Mouse (Mus musculus) liver, embryonic 13.5 days (tissue): ENCODE results near the gene Sox13. TPM values are rescaled to one million over a fixed set of nuclear protein-coding genes. Genes with fewer than 3 reads are reported as not detected.

Source experiments
- ATAC-seq: fragments of 200-750 bp; cut with Nextera tagmentation; 2 replicates; pipeline ENCODE4 v1.8.0; 2017; ENCODE audit warnings: low read depth, mild to moderate bottlenecking, moderate number of reproducible peaks, moderate library complexity
- DNase-seq: peaks from one replicate; pipeline ENCODE4 v3.0.0; 2022
- H3K27ac ChIP-seq: fragments of 300-500 bp; sonication (generic); 2 replicates; pipeline ENCODE4 v1.5.1; 2015; ENCODE audit warnings: moderate library complexity, mild to moderate bottlenecking, inconsistent platforms
- H3K27me3 ChIP-seq: fragments of 300-500 bp; sonication (generic); 2 replicates; pipeline ENCODE4 v1.6.1; 2015; ENCODE audit warnings: mild to moderate bottlenecking, inconsistent platforms
- H3K36me3 ChIP-seq: fragments of 300-500 bp; sonication (generic); 2 replicates; pipeline ENCODE4 v1.6.1; 2015; ENCODE audit warnings: mild to moderate bottlenecking, inconsistent platforms
- H3K4me1 ChIP-seq: fragments of 300-500 bp; sonication (generic); replicated peaks from 2 replicates; pipeline ENCODE4 v1.6.1; 2015; ENCODE audit warnings: inconsistent platforms
- H3K4me2 ChIP-seq: fragments of 300-500 bp; sonication (generic); 2 replicates; pipeline ENCODE4 v1.6.1; 2015; ENCODE audit warnings: inconsistent platforms, mild to moderate bottlenecking, moderate library complexity
- H3K4me3 ChIP-seq: fragments of 300-500 bp; sonication (generic); replicated peaks from 2 replicates; pipeline ENCODE4 v1.5.1; 2015; ENCODE audit warnings: mild to moderate bottlenecking, inconsistent platforms
- H3K9ac ChIP-seq: fragments of 300-500 bp; sonication (generic); 2 replicates; pipeline ENCODE4 v1.6.1; 2015; ENCODE audit warnings: mild to moderate bottlenecking, inconsistent platforms
- H3K9me3 ChIP-seq: fragments of 300-500 bp; sonication (generic); replicated peaks from 2 replicates; pipeline ENCODE4 v1.6.1; 2016; ENCODE audit warnings: inconsistent platforms
- WGBS: fragments of 180-500 bp; shearing (Covaris S2); methylation state at CpG from one replicate; pipeline ENCODE4 v1.1.7; 2015; ENCODE audit not compliant: insufficient replicate concordance; 5-methylcytosine and 5-hydroxymethylcytosine counted together
- polyA plus RNA-seq: library from polyadenylated mRNA; unstranded; fragments of >200 nt; fragmentation: Nextera tagmentation; extraction: Ambion mirVana; gene quantifications from 2 replicates; pipeline ENCODE4 v1.2.1, GENCODE M21; 2015

Sox13 gene
- polyA plus RNA-seq, result 1.3 and 1.5 TPM in 2 replicates

DNA sequence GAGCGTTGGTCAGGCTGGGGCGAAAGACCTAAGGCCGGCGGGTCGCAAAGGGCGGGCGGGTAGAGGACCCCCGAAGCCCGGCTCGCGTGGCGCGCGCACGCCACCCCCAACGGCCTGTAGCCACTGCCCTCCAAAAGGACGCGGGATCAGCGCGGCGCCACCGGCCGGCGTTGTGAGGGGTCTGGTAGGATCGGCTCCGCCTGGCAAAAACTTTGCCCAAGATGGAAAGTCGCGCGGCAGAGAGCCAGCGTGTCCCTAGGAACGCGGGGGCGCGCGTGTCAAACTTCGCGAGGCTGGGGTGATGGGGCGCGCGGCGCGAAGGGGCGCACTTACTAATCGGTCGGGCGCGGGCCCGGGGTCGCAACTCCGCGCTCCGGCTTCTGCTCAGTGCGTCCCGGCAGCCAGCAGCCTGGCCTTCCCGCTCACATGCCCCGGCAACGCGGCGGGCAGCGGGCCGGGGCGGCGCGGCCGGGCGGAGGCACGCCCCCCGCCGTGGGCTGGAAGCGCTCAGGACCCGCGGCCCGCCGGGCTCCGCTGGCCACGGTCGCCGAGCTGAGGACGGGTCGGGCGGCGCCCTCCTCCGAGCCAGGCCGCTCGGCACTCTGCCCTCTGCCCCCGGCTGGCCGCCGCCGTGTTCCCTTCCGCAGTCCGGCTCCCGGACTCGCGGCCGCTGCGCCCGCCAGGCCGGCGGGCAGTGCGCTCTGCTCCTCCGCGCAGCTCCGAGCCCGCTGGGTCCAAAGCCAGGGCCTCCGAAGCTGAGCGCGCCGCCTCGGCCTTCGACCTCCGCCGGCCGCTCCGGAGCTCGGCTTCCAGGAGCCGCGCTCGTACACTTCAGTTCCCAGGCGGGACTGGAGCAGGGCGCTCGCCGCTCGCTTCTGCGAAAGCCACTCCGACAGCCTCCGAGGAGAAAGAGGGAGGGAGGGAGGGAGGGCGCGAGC lies at the start of gene Sox13:
Gene Sox13 (minus strand): TSS at position 835 of the 938 bp plus-strand sequence.
- Histone ChIP-seq H3K9me3 (no peaks in the 10 kb centered on the region), H3K9ac (peak within 1 kb of the TSS; percentile 68), H3K4me2 (peak within 1 kb of the TSS; percentile 66), H3K36me3 (no peaks in the 10 kb centered on the region), H3K4me3 (peak within 1 kb of the TSS; percentile 62), H3K27me3 (peaks cover 65% of the 10 kb centered on the region), H3K27ac (peak within 1 kb of the TSS; percentile 64), H3K4me1 (peaks cover 19% of the 10 kb centered on the region; the same call in 1 of the 2 replicates)
- under 1% methylated on average over 115 of the region's 128 CpGs for WGBS
- DNase-seq (no peak), ATAC-seq (peak; percentile 61)

DNA sequence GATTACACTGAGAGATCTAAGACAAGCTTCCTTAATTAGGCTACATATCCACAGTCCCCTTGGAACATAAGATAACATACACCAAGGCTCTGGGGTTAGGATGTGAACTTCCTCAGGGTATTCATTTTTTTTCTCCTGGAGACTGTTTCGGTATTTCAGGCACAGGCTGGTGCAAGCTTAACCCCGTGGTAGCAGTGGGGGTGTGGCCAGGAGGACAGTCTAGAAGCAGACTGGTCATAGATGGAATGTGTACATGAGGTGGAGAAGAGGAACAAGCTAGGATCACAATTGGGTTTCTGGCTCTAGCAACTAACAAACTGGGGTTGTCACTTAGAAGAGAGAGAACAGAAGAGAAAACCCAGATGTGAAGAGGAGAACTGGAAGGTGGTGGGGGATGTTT lies 47.4 kb upstream of the Sox13 start:
- DNase-seq, result no peak
- peaks cover 5% of the 10 kb centered on the region; the same call in 1 of the 2 replicates for H3K4me1 ChIP-seq
- ATAC-seq, result no peak
- no peaks in the 10 kb centered on the region for H3K9me3 ChIP-seq
- H3K4me3 ChIP-seq, result no peak overlapping the region
- no peak overlapping the region for H3K27ac ChIP-seq
- no peak overlapping the region for H3K9ac ChIP-seq
- 25% methylated on average over 2 of the region's 2 CpGs for WGBS
- H3K4me2 ChIP-seq, result no peak overlapping the region
- H3K36me3 ChIP-seq, result no peaks in the 10 kb centered on the region
- H3K27me3 ChIP-seq, result no peaks in the 10 kb centered on the region

- 48% methylated on average over 7 of the region's 7 CpGs for WGBS
- H3K4me3 ChIP-seq, result no peak overlapping the region
- peaks cover 5% of the 10 kb centered on the region; the same call in 1 of the 2 replicates for H3K4me1 ChIP-seq
- H3K9me3 ChIP-seq, result no peaks in the 10 kb centered on the region
- no peak for ATAC-seq
- no peak overlapping the region for H3K27ac ChIP-seq
- DNase-seq, result no peak
- H3K27me3 ChIP-seq, result no peaks in the 10 kb centered on the region
- no peak overlapping the region for H3K4me2 ChIP-seq
- no peak overlapping the region for H3K9ac ChIP-seq
- H3K36me3 ChIP-seq, result no peaks in the 10 kb centered on the region
These were observed 46.9 kb upstream of the Sox13 start for GRCm38 (mm10) chr1:133471086-133471485.

- Histone ChIP-seq H3K9me3 (no peaks in the 10 kb centered on the region), H3K4me2 (no peak overlapping the region), H3K9ac (no peak overlapping the region), H3K27me3 (no peaks in the 10 kb centered on the region), H3K4me3 (no peak overlapping the region), H3K36me3 (no peaks in the 10 kb centered on the region), H3K27ac (no peak overlapping the region), H3K4me1 (peaks cover 5% of the 10 kb centered on the region; the same call in 1 of the 2 replicates)
- ATAC-seq (no peak), DNase-seq (no peak)
- 51% methylated on average over 10 of the region's 10 CpGs for WGBS
These were observed 46.3 kb upstream of the Sox13 start for GRCm38 (mm10) chr1:133470242-133471025.

DNA sequence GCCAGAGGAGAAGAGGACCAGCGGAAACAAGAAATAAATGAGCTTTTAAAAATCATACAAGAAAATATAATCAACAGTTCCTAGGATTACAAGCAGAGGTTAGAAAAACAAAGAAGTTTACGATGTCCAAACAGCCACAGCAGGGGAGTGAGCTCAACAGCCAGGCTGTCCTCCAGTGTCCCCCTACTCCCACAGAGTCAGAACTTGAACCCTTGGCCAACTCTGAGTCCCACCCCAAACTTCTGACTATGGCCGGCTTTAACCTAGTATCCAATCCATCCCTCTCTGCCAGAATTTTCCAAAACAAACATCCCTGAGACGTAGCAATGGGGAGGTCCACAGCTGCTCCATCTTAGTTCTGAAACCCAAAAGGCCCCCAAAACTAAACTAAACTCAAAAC lies 45.0 kb upstream of the Sox13 start:
- H3K36me3 ChIP-seq, result no peaks in the 10 kb centered on the region
- H3K4me3 ChIP-seq, result no peak overlapping the region
- peaks cover 5% of the 10 kb centered on the region; the same call in 1 of the 2 replicates for H3K4me1 ChIP-seq
- H3K27ac ChIP-seq, result no peak overlapping the region
- no peak for ATAC-seq
- H3K9ac ChIP-seq, result no peak overlapping the region
- H3K4me2 ChIP-seq, result no peak overlapping the region
- H3K9me3 ChIP-seq, result no peaks in the 10 kb centered on the region
- DNase-seq, result no peak
- H3K27me3 ChIP-seq, result no peaks in the 10 kb centered on the region
- WGBS, result 67% methylated on average over 4 of the region's 4 CpGs

DNA sequence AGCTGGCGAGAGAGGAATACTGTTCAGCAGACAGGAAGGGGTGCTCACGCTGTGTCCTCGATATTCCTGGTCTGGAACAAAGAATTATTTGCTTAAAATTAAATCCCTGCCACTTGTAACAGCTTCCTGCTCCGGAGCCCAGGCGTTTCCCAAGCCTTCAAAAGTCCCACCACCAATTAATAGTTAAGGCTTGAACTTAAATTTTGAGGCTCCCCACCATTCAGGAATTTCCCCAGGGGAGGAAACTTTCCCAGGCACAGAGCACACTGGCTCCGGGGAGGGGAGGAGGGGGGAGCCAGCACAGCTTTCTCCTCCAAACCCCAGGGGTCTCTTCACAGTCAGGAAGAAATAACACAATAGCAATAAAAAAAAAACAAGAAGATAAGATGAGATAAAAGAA lies 44.6 kb upstream of the Sox13 start:
- H3K36me3 ChIP-seq, result no peaks in the 10 kb centered on the region
- no peak for ATAC-seq
- H3K9ac ChIP-seq, result no peak overlapping the region
- no peak overlapping the region for H3K27ac ChIP-seq
- no peak overlapping the region for H3K4me2 ChIP-seq
- no peaks in the 10 kb centered on the region for H3K9me3 ChIP-seq
- H3K4me3 ChIP-seq, result no peak overlapping the region
- WGBS, result 50% methylated on average over 6 of the region's 6 CpGs
- no peak for DNase-seq
- no peaks in the 10 kb centered on the region for H3K27me3 ChIP-seq
- peaks cover 5% of the 10 kb centered on the region; the same call in 1 of the 2 replicates for H3K4me1 ChIP-seq

GRCm38 (mm10) chr1:133467905-133468304 lies 43.7 kb upstream of the Sox13 start:
- no peaks in the 10 kb centered on the region for H3K27me3 ChIP-seq
- peaks cover 5% of the 10 kb centered on the region; the same call in 1 of the 2 replicates for H3K4me1 ChIP-seq
- no peaks in the 10 kb centered on the region for H3K9me3 ChIP-seq
- H3K27ac ChIP-seq, result no peak overlapping the region
- DNase-seq (no peak), ATAC-seq (no peak)
- H3K36me3 ChIP-seq, result no peaks in the 10 kb centered on the region
- no peak overlapping the region for H3K9ac ChIP-seq
- WGBS, result 65% methylated on average over 8 of the region's 8 CpGs
- H3K4me2 ChIP-seq, result no peak overlapping the region
- no peak overlapping the region for H3K4me3 ChIP-seq

GRCm38 (mm10) chr1:133463138-133463537 lies 39.0 kb upstream of the Sox13 start:
- Histone ChIP-seq H3K27me3 (no peaks in the 10 kb centered on the region), H3K9ac (no peak overlapping the region), H3K4me3 (no peak overlapping the region), H3K4me2 (no peak overlapping the region), H3K9me3 (no peaks in the 10 kb centered on the region), H3K36me3 (no peaks in the 10 kb centered on the region), H3K27ac (no peak overlapping the region), H3K4me1 (no peaks in the 10 kb centered on the region)
- ATAC-seq (no peak), DNase-seq (no peak)
- 59% methylated on average over 5 of the region's 5 CpGs for WGBS

- no peak overlapping the region for H3K27ac ChIP-seq
- H3K9ac ChIP-seq, result no peak overlapping the region
- no peaks in the 10 kb centered on the region for H3K36me3 ChIP-seq
- no peaks in the 10 kb centered on the region for H3K9me3 ChIP-seq
- H3K4me2 ChIP-seq, result no peak overlapping the region
- H3K27me3 ChIP-seq, result no peaks in the 10 kb centered on the region
- DNase-seq (no peak), ATAC-seq (no peak)
- no peaks in the 10 kb centered on the region for H3K4me1 ChIP-seq
- H3K4me3 ChIP-seq, result no peak overlapping the region
These were observed 36.8 kb upstream of the Sox13 start for GRCm38 (mm10) chr1:133460996-133461395.

DNA sequence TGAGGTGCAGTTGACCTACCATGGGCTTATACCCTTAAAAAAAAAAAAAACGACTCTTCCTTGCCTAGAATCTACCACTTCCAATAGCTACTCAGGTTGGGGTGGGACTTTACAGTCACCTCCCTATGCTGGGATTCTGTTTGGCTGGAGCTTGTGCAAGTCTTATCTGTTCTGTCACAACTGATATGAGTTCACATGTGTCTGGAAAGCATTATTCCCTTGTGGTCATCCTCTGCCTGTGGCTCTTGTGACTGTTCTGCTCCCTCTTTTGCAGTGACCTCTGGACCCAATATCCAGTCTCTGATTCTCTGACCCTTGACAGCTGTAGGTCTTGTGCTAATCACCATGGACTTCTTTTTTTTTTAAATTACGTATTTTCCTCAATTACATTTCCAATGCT lies 31.9 kb upstream of the Sox13 start:
- Histone ChIP-seq H3K4me3 (no peak overlapping the region), H3K4me1 (peaks cover 17% of the 10 kb centered on the region), H3K9ac (no peak overlapping the region), H3K27me3 (no peaks in the 10 kb centered on the region), H3K27ac (no peak overlapping the region), H3K4me2 (no peak overlapping the region), H3K36me3 (no peaks in the 10 kb centered on the region), H3K9me3 (no peaks in the 10 kb centered on the region)
- ATAC-seq (no peak), DNase-seq (no peak)
- WGBS, result 26% methylated on average over 2 of the region's 2 CpGs

DNA sequence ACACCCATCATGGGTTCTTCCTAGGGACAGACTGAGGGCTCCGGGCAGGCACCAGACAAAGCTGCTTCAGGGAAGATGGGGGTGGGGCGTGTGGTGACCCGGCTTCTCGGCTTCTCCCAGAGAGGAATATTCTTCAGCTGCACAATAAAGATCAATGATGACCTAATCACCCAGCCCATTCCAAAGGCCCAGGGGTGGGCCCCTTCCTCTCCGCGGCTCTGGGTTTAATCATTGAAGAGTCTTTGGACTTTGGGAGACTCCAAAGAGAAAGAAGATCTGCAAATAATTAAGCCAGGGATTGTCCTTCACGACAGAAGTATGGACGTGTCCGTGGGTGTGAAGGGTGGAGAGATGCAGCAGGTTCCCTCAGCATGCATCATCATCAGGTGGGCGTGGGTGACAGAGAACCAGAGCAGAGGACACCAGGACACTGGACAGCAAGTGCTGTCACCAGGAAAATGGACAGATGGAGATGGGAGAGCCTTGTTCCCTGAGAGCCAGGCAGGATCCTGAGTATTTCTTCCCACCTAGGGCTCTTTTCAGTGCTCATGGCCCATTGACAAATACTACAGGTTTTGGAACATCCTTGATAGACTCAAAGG lies 28.5 kb upstream of the Sox13 start:
- H3K4me2 ChIP-seq, result no peak overlapping the region
- H3K4me3 ChIP-seq, result no peak overlapping the region
- WGBS, result 50% methylated on average over 10 of the region's 10 CpGs
- ATAC-seq (peak; percentile 55), DNase-seq (no peak)
- no peaks in the 10 kb centered on the region for H3K27me3 ChIP-seq
- H3K9me3 ChIP-seq, result no peaks in the 10 kb centered on the region
- H3K4me1 ChIP-seq, result peaks cover 24% of the 10 kb centered on the region
- no peak overlapping the region for H3K9ac ChIP-seq
- peak overlapping the region; percentile 64 for H3K27ac ChIP-seq
- H3K36me3 ChIP-seq, result no peaks in the 10 kb centered on the region
